19 mouse cellular contexts compared by ENCODE assay signal in genomic region chr5:63910171-63910960, GRCm38 (mm10).
"Had no signal": no experiment of that assay in that cellular context is flagged by ENCODE, and none has a peak within 500 bp of the region (broad histone marks: within the 10 kb centered on the region; RNA-seq: fewer than 3 reads in every experiment).

No protein-coding gene starts in this region.

- H3K4me2 ChIP-seq: liver, embryonic 11.5 days; liver, embryonic 15.5 days; midbrain, embryonic 13.5 days; neural tube, embryonic 13.5 days had no signal

- H3K4me1 ChIP-seq: liver, embryonic 15.5 days; midbrain, embryonic 10.5 days; midbrain, embryonic 13.5 days had no signal

- H3K27ac ChIP-seq: layer of hippocampus, adult 2 months; liver, embryonic 15.5 days; midbrain, embryonic 10.5 days; midbrain, embryonic 13.5 days; neural tube, embryonic 13.5 days; stomach, postnatal 0 days had no signal

- H3K36me3 ChIP-seq: liver, embryonic 15.5 days; midbrain, embryonic 10.5 days; midbrain, embryonic 13.5 days; neural tube, embryonic 13.5 days had no signal

- H3K9me3 ChIP-seq: liver, embryonic 15.5 days; megakaryocyte, embryonic 14.5 days; midbrain, embryonic 10.5 days; midbrain, embryonic 13.5 days; neural tube, embryonic 13.5 days had no signal

- H3K27me3 ChIP-seq: liver, embryonic 15.5 days; megakaryocyte, embryonic 14.5 days; midbrain, embryonic 13.5 days; neural tube, embryonic 13.5 days had no signal

- DNase-seq: kidney, adult 18-20 months; kidney, adult 9 months; kidney, postnatal 14 days; layer of hippocampus, adult 9-11 months; lung, adult 18-20 months; thymus, adult 2 months; thymus, postnatal 14 days; thymus, postnatal 4 days had no signal

- H3K9ac ChIP-seq: liver, embryonic 15.5 days; midbrain, embryonic 13.5 days; neural tube, embryonic 13.5 days had no signal

- ATAC-seq: intestine, embryonic 16.5 days; midbrain, embryonic 13.5 days; midbrain, embryonic 16.5 days had no signal

- H3K4me3 ChIP-seq: layer of hippocampus, adult 2 months; liver, embryonic 15.5 days; megakaryocyte, embryonic 14.5 days; midbrain, embryonic 10.5 days; midbrain, embryonic 13.5 days; myocyte; neural tube, embryonic 13.5 days had no signal
